Mouse (Mus musculus) WW6 (cell line): Measurements from ENCODE around the gene Tgm2.

Experiments
- DNase-seq: peaks from one replicate; pipeline ENCODE4 v3.0.0-alpha.2; 2013; ENCODE audit warnings: low read depth, low spot score

The Tgm2 gene

GRCm38 (mm10) chr2:158146223-158146622 is at the start of gene Tgm2:
Gene Tgm2 (minus strand): TSS chr2:158146436.
- DNase-seq = no peak

- no peak for DNase-seq
Measured at GRCm38 (mm10) chr2:158194945-158195640, 48.9 kb upstream of the Tgm2 start.

GRCm38 (mm10) chr2:158193611-158194336 is 47.5 kb upstream of the Tgm2 start:
- DNase-seq = no peak

GRCm38 (mm10) chr2:158191098-158191497 is 44.9 kb upstream of the Tgm2 start:
- no peak for DNase-seq

GRCm38 (mm10) chr2:158189451-158189850 is 43.2 kb upstream of the Tgm2 start:
- no peak for DNase-seq

- DNase-seq = no peak
Measured at GRCm38 (mm10) chr2:158186206-158186871, 40.1 kb upstream of the Tgm2 start.

GRCm38 (mm10) chr2:158183266-158183665 is 37.0 kb upstream of the Tgm2 start:
- no peak for DNase-seq

GRCm38 (mm10) chr2:158181932-158182331 is 35.7 kb upstream of the Tgm2 start:
- no peak for DNase-seq

GRCm38 (mm10) chr2:158180797-158181196 is 34.6 kb upstream of the Tgm2 start:
- peak; percentile 60 for DNase-seq

GRCm38 (mm10) chr2:158179370-158180111 is 33.3 kb upstream of the Tgm2 start:
- no peak for DNase-seq

- peak; percentile 45 for DNase-seq
Measured at GRCm38 (mm10) chr2:158178696-158179369, 32.6 kb upstream of the Tgm2 start.

- no peak for DNase-seq
Measured at GRCm38 (mm10) chr2:158178139-158178538, 31.9 kb upstream of the Tgm2 start.

GRCm38 (mm10) chr2:158177574-158177973 is 31.3 kb upstream of the Tgm2 start:
- no peak for DNase-seq

- DNase-seq = no peak
Measured at GRCm38 (mm10) chr2:158176763-158177162, 30.5 kb upstream of the Tgm2 start.

GRCm38 (mm10) chr2:158175433-158175832 is 29.2 kb upstream of the Tgm2 start:
- DNase-seq = no peak

- no peak for DNase-seq
Measured at GRCm38 (mm10) chr2:158174958-158175357, 28.7 kb upstream of the Tgm2 start.

- no peak for DNase-seq
Measured at GRCm38 (mm10) chr2:158174438-158174837, 28.2 kb upstream of the Tgm2 start.

- DNase-seq = no peak
Measured at GRCm38 (mm10) chr2:158170394-158170793, 24.2 kb upstream of the Tgm2 start.

GRCm38 (mm10) chr2:158169771-158170170 is 23.5 kb upstream of the Tgm2 start:
- DNase-seq = no peak

GRCm38 (mm10) chr2:158169351-158169750 is 23.1 kb upstream of the Tgm2 start:
- DNase-seq = no peak

- DNase-seq = no peak
Measured at GRCm38 (mm10) chr2:158168741-158169211, 22.5 kb upstream of the Tgm2 start.
